Mouse (Mus musculus): ENCODE measurements around the gene Traf5.

Gene Traf5

DNA sequence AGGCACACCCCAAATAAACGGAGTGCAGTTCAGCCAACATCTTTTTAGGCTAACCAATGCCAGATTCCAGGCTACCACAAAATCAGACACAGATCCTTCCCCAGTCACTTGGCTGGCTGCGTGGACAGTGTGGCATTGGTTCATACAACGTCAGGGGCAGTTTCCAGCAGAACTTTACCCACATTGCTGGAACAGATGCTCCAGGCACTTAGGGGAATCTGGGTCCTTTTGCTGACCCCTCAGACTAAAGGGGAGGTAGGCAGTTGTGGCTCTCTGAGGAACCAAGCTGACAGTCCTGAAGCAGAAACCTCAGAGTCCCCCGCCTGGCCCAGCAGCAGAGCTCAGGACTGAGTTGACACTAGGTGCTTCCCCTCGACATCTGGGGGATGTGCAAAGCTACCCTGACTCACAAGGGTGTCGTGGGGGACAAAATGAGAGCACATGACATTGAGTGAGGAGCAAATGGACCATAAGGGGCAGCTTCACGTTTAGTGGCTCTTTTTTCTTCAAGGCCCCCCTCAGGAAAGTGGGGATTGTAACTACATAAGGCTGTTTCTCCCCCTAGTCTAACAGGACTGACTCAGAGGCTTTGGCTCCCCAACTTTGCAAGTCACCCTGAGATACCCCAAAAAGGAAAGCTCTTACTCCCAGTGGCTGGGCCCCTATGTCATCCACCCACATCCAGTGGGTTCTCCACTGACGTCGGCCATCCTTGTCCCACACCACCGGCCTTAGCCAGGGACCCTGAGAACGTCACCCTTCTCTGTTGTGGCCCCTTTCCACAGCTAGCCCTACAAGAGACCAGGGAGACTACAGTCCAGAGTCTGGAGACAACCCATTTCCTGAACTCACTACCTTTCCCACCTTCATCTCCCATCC, 1.4 kb downstream of the Traf5 start:
- no peak for DNase-seq (ENCODE audit: low spot score)

DNA sequence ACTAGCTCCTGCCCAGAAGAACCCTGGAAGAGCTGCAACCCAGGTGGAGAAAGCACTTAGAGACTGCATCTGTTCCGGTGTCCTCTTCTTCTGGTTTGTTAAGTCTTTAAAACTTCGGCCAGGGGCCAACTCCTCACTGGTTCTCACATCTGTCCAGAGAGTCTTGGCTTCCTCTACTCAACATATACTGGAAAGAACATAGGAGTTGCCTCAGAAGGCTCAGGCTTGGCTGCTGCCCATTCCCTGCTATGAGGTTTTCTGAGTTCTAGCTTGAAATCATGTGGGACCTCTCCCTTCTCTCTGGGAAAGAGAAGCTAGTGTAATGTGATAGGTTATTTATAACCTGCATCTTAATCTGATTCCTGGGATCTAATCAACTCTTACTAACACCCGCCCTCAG, 2.1 kb downstream of the Traf5 start:
- DNase-seq (ENCODE audit: low spot score): no peak

DNA sequence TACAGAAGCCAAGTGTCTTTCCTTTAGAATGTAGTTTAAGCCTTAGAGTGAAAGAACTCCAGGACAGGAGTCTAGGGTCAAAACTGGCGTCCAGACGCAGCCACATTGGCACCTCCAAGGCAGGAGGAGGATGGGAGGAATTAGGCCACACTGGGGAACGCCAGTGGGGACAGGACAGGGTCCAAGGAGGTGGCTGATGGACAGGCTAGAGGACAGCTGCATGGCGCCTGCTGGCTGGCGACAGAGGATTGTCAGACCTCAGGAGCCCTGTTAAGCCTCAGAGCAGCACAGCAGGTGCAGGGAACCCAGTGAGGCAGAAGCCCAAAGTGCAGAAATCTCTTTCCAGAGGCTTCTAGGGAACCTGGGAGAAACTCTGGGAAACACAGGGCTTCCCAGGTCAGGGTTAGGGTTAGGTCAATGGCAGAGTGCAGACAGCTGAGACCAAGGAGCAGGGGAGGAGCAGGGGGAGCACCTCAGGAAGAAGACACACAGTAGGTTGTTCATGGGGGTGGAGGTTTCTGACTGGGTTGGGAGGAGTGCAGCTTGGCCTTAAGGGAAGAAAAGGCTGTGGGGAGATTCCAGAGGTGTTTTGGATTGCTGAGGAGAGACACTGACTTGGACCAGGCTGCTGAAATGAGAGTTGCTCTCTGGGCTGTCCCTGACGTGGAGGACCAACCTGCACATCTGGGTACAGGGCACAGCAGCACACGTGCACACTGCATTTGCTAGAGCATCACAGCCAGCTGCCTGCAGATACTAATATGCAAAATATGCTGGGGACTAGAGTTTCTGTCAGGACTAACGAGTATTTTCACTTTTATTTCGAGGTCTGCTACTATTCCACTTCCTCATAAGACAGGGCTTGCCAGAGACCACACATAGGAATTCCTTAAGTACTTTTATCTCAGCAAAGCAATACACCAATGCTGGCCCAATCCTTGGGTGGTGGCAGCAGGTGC, 2.9 kb downstream of the Traf5 start:
- no peak for DNase-seq (ENCODE audit: low spot score)

DNA sequence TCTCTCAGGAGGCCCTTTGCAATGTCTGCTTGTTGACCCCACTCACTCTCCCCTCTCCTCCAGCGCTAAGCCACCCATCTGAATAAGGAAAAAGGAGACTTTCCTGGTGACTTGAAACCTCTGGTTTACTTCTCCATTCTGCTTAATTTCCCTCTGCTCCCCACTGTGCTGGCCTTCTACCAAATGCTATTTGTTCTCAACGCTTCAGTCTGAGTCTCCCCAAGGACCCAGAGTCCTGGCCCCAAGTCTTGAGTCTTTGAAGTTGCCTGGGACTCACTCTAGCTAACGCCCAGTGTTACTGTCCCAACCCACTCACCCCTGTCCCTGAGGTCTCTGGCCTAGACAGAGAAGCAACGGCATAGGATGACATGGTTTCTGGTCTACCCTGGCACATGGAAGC, 4.3 kb downstream of the Traf5 start:
- DNase-seq (ENCODE audit: low spot score): no peak

DNA sequence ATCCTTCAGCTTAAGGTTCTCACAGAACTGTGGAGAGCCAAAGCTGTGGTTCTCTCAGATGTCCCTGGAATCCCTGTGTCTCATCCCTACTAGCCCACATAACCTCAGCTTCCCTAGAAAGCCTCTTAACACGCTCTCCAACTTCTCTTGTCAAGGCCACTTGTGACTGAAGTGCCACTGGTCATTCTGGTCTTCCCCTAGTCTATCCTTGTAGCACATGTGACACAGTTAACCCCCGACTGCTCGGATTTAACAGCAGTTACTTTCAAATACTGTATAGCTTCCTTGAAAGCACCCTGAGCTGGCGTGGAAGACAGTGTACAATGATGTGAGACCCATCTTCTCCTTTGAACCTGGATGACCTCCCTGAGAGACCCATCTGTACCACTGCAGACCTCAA, 5.3 kb downstream of the Traf5 start:
- no peak for DNase-seq (ENCODE audit: low spot score)

DNA sequence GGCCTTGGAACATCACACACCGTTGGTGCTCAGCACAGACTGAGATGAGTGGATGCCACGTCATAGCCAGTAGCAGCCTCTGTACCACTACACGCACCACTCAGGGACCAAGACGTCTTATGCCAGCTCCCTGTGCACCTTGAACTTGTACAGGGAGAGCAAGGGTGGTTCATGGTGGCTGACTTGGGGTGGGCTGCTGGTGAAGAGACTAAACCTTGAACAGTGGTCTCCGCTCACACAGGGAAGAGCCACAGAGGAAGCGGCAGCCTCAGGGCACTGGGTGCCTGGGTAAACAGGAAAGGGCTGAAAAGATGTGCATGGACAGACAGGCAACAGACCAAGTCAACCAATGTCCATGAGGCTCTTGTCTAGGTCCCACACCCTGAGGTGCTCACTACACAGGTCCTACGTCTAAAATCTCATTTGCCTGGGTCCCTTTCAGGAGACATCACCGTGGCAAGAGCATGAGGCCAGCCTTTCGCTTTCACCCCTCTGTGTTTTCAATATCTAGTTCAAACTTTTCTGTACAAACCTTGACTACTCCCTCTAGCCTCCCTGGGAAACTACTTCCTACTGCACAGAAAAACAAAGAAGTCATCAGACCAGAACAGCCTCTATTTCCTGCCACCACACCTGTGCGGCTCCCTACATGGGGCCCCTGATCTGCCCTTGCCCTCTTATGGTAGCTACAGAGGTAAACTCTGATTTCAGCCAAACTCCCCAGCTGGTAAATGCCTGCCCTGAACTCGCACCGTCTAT, 5.9 kb downstream of the Traf5 start:
- DNase-seq (ENCODE audit: low spot score): no peak

DNA sequence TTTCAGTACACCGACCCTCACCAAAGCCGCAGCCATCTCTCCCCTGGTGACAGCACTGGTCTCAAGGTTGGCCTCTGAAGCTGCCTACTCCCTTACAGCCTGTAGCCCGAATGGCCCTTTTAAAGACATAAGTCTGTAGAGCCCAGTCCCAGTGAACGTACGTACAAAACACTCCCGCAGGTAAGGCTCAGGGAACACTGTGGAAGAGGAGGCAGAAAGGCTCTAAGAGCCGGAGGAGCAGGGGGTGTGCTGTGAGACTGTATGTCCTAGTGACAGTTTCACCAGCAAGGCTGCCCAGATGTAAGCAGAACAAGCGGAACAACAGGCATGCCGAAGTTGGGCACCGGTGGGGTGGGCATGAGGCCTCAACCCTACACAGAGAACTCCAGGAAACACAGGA, 7.1 kb downstream of the Traf5 start:
- no peak for DNase-seq (ENCODE audit: low spot score)

DNA sequence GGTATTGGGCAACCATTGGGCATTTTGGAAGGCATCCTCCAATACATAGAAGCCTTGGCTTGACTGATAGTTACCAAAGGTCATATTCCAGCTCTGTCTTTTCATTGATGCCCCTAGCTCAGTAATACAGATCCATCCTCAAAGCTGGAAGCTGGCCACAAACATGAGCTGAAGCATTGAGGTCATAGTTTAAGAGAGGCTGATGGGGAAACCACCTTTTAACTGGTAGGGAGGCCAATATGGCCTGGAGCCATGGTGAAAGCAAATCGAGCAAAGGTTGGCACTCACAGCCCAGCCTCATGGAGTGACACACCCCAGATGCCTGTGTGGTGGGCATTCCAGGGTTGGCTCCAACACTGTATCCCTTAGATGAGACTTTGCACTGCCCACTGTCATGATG, 9.7 kb downstream of the Traf5 start:
- no peak for DNase-seq (ENCODE audit: low spot score)

DNA sequence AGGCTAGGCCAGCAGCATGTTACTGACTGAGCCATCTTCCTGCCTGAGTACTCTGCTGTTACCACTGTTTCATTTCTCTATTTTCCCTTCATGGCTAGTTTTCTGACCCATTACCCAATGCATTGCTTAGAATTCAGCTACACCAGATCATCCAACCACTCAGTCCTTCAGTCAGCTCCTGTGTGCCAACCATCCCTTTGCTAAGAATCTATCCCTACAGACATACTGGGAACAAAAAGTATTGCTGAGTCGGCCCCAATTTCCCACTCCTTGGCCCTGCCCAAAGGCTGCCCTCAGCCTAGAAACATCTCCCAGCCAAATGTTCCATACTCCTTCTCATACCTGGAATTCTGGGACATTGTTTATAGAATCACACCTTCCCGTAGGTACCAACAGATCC, 11.2 kb downstream of the Traf5 start:
- DNase-seq (ENCODE audit: low spot score): no peak

DNA sequence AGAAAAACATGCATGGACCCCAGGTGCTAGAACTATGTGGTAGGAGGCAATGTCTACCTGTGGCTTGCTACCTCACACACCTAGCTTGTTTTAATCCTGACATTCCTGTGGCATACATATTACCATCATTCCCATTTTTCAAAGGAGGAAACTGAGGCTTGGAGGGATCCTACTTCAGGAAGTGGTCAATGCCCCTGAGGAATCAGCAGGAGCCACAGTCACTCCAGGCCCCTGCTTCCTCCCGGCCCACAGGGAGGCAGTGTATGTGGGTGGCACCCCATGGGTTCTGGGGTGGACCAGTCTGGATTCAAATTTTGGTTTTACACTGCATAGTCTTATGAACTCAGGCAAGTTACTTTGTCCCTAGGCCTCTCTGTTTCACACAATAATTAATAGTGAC, 13.2 kb downstream of the Traf5 start:
- no peak for DNase-seq (ENCODE audit: low spot score)

DNA sequence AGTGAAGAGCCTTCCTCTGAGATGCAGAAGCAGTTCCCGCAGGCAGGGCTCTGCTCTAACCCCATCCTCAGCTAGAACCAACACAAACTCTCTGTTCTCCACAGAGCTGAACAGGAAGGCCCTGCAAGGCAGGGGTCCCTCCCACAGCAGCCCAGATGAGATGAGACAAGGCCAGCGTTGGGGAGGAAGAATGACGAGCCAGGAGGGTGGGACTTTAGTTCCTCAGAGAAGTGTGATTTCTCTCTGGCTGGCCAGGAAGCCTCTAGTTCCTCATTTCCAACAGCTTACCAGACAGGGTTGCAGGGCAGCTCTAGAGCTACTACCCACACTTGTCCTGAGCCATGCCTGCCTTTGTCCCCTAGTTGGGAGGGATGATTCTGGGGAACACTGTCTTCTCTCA, 14.0 kb downstream of the Traf5 start:
- DNase-seq (ENCODE audit: low spot score): no peak

DNA sequence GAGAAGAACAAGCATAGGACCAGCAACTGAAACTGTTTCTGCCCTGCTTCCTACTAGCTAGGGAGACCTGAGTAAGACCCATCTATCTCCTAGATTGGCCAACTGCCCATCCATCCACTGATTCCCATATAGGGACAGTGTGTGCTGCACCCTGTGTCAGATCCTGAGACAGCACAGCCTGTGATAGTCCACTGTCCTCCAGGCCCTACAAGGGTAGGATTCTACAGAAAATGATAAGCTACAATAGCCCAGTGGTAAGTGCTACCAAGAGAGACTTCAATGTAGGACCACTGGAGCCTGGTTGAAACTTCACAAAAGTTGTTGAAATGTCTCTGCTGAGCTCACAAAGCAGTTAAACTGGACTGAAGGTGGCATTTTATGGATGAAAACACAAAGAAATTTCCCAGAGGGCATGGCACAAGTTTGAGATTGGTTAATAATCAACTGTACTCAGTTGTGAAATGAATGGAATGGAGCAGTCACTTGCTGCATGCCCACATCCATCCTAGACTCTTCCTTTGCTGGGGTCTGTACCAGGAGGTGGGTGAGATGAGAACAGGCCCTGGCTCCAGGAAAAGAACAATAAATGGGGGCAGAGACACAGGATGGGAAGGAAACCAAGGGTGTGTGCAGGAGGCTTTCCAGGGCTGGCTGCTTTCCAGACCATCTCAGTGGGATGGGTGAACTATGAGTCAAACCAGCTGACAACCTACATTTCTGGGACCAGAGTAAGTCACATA, 15.4 kb downstream of the Traf5 start:
- DNase-seq (ENCODE audit: low spot score): no peak

DNA sequence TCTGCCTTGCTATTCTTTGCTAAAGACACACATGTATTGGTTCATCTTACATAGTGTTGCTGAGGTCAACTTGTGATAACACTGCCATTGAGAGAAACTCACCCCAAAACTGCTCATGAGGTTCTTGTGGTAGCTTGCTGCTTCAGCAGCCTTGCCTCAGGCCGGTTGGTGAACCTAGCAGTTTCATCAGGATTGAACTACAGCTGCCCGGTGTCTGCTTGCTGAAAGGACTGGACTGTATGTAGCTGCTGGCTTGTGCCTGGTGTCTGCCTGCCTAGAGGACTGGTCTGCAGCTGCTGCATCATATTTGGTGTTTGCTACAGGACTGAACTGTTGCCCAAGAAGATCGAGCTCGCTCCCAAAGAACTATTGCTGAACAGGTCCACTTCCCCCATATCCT, 16.3 kb downstream of the Traf5 start:
- no peak for DNase-seq (ENCODE audit: low spot score)

DNA sequence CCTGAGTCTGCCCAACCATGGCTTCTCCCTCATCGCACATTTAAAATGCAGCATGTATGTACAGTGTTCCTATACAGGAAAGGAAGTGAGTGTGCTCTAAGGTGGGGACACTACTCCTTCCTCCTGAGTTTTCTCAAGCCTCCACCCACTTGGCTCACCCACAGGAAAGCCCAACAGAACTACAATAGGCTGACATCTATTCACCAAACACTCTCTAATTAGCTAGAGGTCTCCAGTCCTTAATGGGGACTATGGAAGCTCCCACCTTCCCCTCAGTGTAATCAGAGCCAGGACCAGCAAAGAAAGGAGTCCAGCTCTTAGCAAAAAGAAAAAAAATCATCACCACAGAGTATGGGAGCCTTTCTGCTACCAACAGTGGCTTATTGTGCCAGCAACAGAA, 17.5 kb downstream of the Traf5 start:
- DNase-seq (ENCODE audit: low spot score): no peak

DNA sequence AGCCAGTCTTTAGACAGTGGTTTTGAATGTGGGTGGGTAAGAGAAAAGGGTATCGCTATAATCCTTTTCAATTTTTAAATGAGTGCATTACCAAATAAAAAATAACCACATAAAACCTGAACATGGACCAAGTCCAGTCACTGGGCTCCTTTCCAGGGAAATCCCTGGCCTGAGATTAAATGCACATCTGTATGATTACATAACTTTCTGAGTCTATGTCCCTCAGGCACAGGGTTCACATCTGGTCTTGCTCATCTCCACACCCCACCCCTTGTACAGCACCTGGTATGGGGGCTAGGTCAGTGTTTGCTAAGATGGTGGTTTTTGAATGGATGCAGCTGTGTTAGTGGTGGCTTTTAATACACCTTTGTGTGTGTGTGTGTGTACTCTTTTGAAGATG, 19.9 kb downstream of the Traf5 start:
- no peak for DNase-seq (ENCODE audit: low spot score)

DNA sequence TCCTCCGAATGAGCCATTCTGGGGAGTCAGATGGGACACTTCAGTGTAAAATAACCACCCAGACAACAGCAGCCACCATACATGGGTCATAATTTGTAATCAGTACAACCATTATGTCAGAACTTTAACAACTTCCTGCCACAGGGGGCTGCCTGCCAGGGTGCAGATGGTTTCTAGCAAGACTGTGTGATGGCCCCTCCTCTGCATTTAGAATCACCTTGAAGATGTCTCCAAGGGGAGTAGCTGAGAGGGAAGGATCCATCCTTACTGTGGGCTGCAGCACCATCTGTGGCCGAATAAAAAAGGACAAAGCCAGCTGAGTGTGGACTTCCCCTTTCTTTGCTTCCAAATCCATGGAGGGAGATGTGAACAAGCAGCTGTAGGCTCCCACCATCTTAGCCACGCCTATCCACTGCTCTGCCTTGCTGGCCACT, 21.7 kb downstream of the Traf5 start:
- DNase-seq (ENCODE audit: low spot score): no peak

DNA sequence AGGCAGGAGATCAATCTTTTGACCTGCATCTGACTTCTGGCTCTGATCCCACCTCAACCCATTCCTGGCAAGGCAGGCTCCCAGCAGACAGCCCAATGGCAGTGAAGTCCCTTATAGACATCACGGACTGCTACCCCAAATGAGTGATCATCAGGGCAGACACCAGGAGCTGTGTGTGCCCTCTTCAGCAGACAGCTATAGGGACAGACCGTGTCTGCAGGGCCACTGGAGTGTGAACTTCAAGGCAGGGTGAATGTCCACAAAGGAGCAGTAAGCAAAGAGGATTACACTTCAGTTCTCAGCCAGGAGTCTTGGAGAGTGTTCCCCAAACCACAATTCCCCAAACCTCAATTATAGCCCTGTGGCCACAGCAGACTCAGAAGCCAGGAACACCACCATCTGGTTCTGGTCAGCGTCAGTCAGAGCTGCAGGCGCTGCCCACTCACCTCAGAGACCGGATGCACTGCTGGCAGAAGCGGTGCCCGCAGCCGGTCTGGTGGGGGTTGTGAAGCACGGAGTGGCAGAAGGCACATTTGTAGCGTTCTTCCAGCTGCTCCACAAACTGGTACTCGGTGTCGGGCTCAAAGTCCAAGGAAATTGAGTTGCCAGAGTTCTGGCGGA, 22.3 kb downstream of the Traf5 start:
- no peak for DNase-seq (ENCODE audit: low spot score)

DNA sequence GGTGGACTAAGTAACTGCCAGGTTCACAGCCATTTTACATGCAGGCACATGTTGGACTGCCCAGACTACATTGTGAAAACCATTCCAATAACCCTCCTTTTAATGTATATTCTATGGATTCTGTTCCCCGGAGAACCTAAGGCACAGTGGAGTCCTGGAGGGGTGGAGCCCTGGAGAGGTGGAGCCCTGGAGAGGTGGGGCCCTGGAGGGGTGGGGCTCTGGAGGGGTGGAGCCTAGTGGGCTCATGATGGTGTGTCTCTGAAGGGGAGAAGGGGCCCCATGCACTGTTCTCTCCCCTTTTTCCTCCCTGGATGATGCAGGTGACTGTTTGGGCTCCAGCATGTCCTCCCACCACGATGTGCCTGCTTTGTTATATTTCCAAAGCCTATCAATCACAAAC, 24.2 kb downstream of the Traf5 start:
- DNase-seq (ENCODE audit: low spot score): no peak

DNA sequence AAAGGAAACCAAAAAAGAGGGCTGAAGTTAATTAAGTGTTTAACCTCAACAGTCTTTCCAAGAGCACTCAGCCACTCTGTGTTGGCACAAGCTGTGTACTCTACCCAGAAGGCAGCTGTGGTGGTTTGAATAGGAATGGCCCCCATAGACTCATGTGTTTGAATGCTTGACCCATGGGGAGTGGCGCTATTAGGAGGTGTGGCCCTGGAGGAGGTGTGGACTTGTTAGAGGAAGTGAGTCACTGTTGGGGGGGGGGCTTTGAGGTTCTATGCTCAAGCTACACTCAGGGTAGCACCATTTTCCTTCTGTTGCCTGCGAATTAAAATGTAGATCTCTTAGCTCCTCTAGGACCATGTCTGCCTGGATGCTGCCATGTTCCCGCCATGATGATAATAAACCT, 25.4 kb downstream of the Traf5 start:
- no peak for DNase-seq (ENCODE audit: low spot score)

DNA sequence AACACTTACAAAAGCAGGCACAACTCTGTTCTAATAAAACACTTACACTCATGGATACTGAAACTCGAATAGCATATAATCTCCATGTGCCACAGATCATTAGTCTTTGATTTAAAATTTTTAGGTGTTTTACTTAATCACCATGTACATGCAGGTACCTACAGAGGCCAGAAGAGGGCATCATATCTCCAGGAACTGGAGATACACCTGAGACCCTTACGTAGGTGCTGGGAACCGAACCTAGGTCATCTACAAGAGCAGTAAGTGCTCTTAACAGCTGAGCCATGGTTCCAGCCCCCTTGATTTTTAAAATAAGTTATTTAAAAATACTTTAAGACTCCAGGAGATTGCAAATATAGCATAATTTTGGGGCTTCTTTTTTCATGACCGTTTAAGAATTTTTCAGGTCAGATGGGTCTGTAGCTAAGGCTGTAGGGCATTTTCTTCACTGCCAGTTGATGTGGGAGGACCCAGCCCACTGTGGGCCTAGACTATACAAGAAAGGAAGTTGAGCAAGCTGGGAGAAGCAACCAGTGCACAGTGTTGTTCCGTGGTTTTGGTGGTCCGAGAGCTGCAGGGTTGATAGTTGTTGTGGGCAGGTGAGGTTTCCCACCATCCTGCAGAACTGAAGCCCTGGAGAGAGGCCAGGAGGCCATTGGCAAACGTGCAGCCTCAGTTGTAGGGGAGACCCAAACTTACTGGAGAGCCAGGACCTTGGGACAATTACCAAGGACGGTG, 29.0 kb downstream of the Traf5 start:
- no peak for DNase-seq (ENCODE audit: low spot score)

DNA sequence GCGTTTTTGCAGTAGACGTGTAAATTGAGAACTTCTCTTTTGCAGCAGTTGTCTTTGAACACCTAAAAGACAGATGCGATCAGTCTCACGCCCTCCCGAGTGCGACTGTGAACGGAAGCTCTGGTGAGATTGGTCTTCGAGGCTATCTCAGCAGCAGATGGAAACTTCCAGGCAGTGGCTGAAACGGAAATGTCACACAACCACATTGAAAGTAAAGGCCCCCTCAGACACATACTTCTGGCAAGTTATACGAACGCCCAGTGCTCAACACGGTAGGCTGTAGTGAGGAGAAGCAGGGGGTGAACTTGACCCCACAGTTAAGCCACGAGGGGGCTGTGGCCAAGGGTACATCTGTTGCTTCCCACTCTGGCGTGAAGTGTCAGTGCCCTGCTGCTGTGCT, 29.7 kb downstream of the Traf5 start:
- no peak for DNase-seq (ENCODE audit: low spot score)
